Mouse (Mus musculus) spleen, adult 2 months (tissue): ENCODE measurements around the gene Epn1.

Experiments used
- CTCF ChIP-seq: fragments of 200-500 bp; IDR thresholded peaks from 2 replicates; pipeline ENCODE4 v1.5.1; 2011; ENCODE audit warnings: mild to moderate bottlenecking, inconsistent platforms; ENCODE audit not compliant: insufficient read depth, insufficient read length, insufficient replicate concordance; ENCODE audit errors: extremely low read depth
- POLR2A ChIP-seq: fragments of 200-500 bp; IDR thresholded peaks from 2 replicates; pipeline ENCODE4 v1.6.1; 2011; ENCODE audit warnings: low read depth, low read length, inconsistent platforms

GRCm38 (mm10) chr7:5098769-5099168, 18.7 kb downstream of the Epn1 start:
- TF ChIP-seq POLR2A (no peak), CTCF (no peak)
